Mouse (Mus musculus) stomach, embryonic 16.5 days (tissue): ENCODE measurements around the gene Crybg2. TPM values are rescaled to one million over a fixed set of nuclear protein-coding genes. Genes with fewer than 3 reads are reported as not detected.

Experiments
- ATAC-seq: fragments of 200-750 bp; cut with Nextera tagmentation; 2 replicates; pipeline ENCODE4 v1.8.0; 2017; ENCODE audit warnings: moderate number of reproducible peaks, moderate TSS enrichment; ENCODE audit not compliant: insufficient read depth, low FRiP score
- H3K27ac ChIP-seq: fragments of 300-500 bp; sonication (generic); 2 replicates; pipeline ENCODE4 v1.5.1; 2014; ENCODE audit warnings: low read length
- H3K27me3 ChIP-seq: fragments of 300-500 bp; sonication (generic); 2 replicates; pipeline ENCODE4 v1.6.1; 2014; ENCODE audit warnings: low read length, control low read depth, mixed read lengths; ENCODE audit not compliant: control insufficient read depth, insufficient read depth
- H3K36me3 ChIP-seq: fragments of 300-500 bp; sonication (generic); 2 replicates; pipeline ENCODE4 v1.6.1; 2014; ENCODE audit warnings: low read length; ENCODE audit not compliant: control insufficient read depth, insufficient read depth
- H3K4me1 ChIP-seq: fragments of 300-500 bp; sonication (generic); 2 replicates; pipeline ENCODE4 v1.6.1; 2014; ENCODE audit warnings: low read length, control low read depth, mixed read lengths; ENCODE audit not compliant: control insufficient read depth, insufficient read depth
- H3K4me2 ChIP-seq: fragments of 300-500 bp; sonication (generic); 2 replicates; pipeline ENCODE4 v1.6.1; 2014; ENCODE audit warnings: low read depth, low read length, mixed read lengths
- H3K4me3 ChIP-seq: fragments of 300-500 bp; sonication (generic); replicated peaks from 2 replicates; pipeline ENCODE4 v1.5.1; 2014; ENCODE audit warnings: mild to moderate bottlenecking, low read length
- H3K9ac ChIP-seq: fragments of 300-500 bp; sonication (generic); 2 replicates; pipeline ENCODE4 v1.6.1; 2014; ENCODE audit warnings: low read length
- H3K9me3 ChIP-seq: fragments of 300-500 bp; sonication (generic); replicated peaks from 2 replicates; pipeline ENCODE4 v1.6.1; 2016; ENCODE audit warnings: low read length, control low read depth; ENCODE audit not compliant: control insufficient read depth
- WGBS: fragments of 180-500 bp; shearing (Covaris S2); extraction: QIAGEN DNeasy Blood & Tissue Kit; methylation state at CpG from one replicate; pipeline ENCODE4 v1.1.7; 2014; 5-methylcytosine and 5-hydroxymethylcytosine counted together
- polyA plus RNA-seq: library from polyadenylated mRNA; unstranded; fragments of >200 nt; fragmentation: Nextera tagmentation; extraction: Ambion mirVana; gene quantifications from 2 replicates; pipeline ENCODE4 v1.2.1, GENCODE M21; 2015

Gene Crybg2
- 19.3 and 26.8 TPM in 2 replicates for polyA plus RNA-seq

GRCm38 (mm10) chr4:134060135-134060865, at the start of gene Crybg2:
TSS of gene Crybg2 (plus strand) at chr4:134060815.
- no peaks in the 10 kb centered on the region for H3K9me3 ChIP-seq
- H3K36me3 ChIP-seq = no peaks in the 10 kb centered on the region
- no peaks in the 10 kb centered on the region for H3K27me3 ChIP-seq
- H3K4me1 ChIP-seq = peaks cover 5% of the 10 kb centered on the region; the same call in 1 of the 2 replicates
- peak within 1 kb of the TSS; percentile 82 for H3K27ac ChIP-seq
- no peak for ATAC-seq
- H3K4me3 ChIP-seq = no peak within 1 kb of the TSS
- 46% methylated on average over 28 of the region's 28 CpGs for WGBS
- no peak within 1 kb of the TSS for H3K9ac ChIP-seq
- H3K4me2 ChIP-seq = 0 out of 2 replicates have a peak within 1 kb of the TSS, but pooled peaks have one; percentile 4

- no peak for ATAC-seq
- Histone ChIP-seq H3K4me3 (no peak overlapping the region), H3K9me3 (no peaks in the 10 kb centered on the region), H3K4me1 (peaks cover 4% of the 10 kb centered on the region; the same call in 1 of the 2 replicates), H3K27ac (no peak overlapping the region), H3K36me3 (no peaks in the 10 kb centered on the region), H3K9ac (no peak overlapping the region), H3K4me2 (no peak overlapping the region), H3K27me3 (peaks cover 9% of the 10 kb centered on the region; the same call in 1 of the 2 replicates)
- 11% methylated on average over 16 of the region's 16 CpGs for WGBS
Observed at GRCm38 (mm10) chr4:134011450-134012414, 48.9 kb upstream of the Crybg2 start.

GRCm38 (mm10) chr4:134012858-134013528, 47.6 kb upstream of the Crybg2 start:
- Histone ChIP-seq H3K36me3 (no peaks in the 10 kb centered on the region), H3K9me3 (no peaks in the 10 kb centered on the region), H3K9ac (no peak overlapping the region), H3K4me1 (peaks cover 13% of the 10 kb centered on the region), H3K4me3 (no peak overlapping the region), H3K27ac (no peak overlapping the region), H3K4me2 (no peak overlapping the region), H3K27me3 (peaks cover 21% of the 10 kb centered on the region)
- 52% methylated on average over 12 of the region's 12 CpGs for WGBS
- no peak for ATAC-seq

DNA sequence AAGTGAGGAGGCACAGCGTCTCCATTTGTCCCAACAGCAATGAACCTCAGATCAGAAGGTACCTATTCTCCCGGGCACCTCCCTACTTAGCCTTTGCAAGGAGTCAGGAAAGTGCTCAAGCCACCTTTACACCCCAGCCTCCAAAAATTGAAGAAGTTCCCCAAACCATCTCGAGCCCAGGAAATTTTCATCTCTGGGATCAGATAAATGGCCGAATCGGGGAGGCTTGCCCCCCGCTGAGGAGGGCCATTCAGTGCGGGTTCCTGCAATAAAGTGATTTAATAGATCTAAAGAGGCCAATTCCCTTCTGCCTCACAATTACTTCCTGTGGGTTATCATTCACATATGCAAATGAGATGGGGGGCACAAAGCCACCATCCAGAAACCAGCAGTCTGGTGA, 44.4 kb upstream of the Crybg2 start:
- Histone ChIP-seq H3K4me2 (no peak overlapping the region), H3K4me3 (no peak overlapping the region), H3K27ac (no peak overlapping the region), H3K27me3 (peaks cover 46% of the 10 kb centered on the region), H3K9ac (no peak overlapping the region), H3K9me3 (no peaks in the 10 kb centered on the region), H3K4me1 (peaks cover 14% of the 10 kb centered on the region), H3K36me3 (no peaks in the 10 kb centered on the region)
- ATAC-seq = no peak
- WGBS = 21% methylated on average over 7 of the region's 7 CpGs

GRCm38 (mm10) chr4:134016767-134017166, 43.8 kb upstream of the Crybg2 start:
- Histone ChIP-seq H3K4me1 (peaks cover 14% of the 10 kb centered on the region), H3K9ac (no peak overlapping the region), H3K27me3 (peaks cover 46% of the 10 kb centered on the region), H3K36me3 (no peaks in the 10 kb centered on the region), H3K27ac (no peak overlapping the region), H3K4me3 (no peak overlapping the region), H3K9me3 (no peaks in the 10 kb centered on the region), H3K4me2 (no peak overlapping the region)
- no peak for ATAC-seq
- whole genome bisulfite sequencing = 3% methylated on average over 8 of the region's 8 CpGs

- no peak overlapping the region for H3K4me3 ChIP-seq
- WGBS = 6% methylated on average over 21 of the region's 21 CpGs
- peak overlapping the region; percentile 40; the same call in 1 of the 2 replicates for H3K4me2 ChIP-seq
- peaks cover 46% of the 10 kb centered on the region for H3K27me3 ChIP-seq
- H3K4me1 ChIP-seq = peaks cover 12% of the 10 kb centered on the region
- no peak overlapping the region for H3K9ac ChIP-seq
- ATAC-seq = no peak
- no peak overlapping the region for H3K27ac ChIP-seq
- H3K9me3 ChIP-seq = no peaks in the 10 kb centered on the region
- no peaks in the 10 kb centered on the region for H3K36me3 ChIP-seq
Observed at GRCm38 (mm10) chr4:134017201-134017865, 43.3 kb upstream of the Crybg2 start.

GRCm38 (mm10) chr4:134018038-134018778, 42.4 kb upstream of the Crybg2 start:
- no peak overlapping the region for H3K27ac ChIP-seq
- H3K4me1 ChIP-seq = peaks cover 12% of the 10 kb centered on the region
- no peak overlapping the region for H3K9ac ChIP-seq
- no peaks in the 10 kb centered on the region for H3K9me3 ChIP-seq
- peak overlapping the region; percentile 40 for H3K4me2 ChIP-seq
- WGBS = 1% methylated on average over 46 of the region's 46 CpGs
- H3K36me3 ChIP-seq = no peaks in the 10 kb centered on the region
- peak overlapping the region; percentile 17; the same call in 1 of the 2 replicates for H3K4me3 ChIP-seq
- peaks cover 46% of the 10 kb centered on the region for H3K27me3 ChIP-seq
- no peak for ATAC-seq

- 1% methylated on average over 9 of the region's 9 CpGs for WGBS
- peaks cover 46% of the 10 kb centered on the region for H3K27me3 ChIP-seq
Observed at GRCm38 (mm10) chr4:134018779-134019145, 41.9 kb upstream of the Crybg2 start, which contains the start of gene Lin28a. TSS of gene Lin28a (minus strand) at chr4:134018841.

More at GRCm38 (mm10) chr4:134018779-134019145, 41.9 kb upstream of the Crybg2 start, which contains the start of gene Lin28a:
- Histone ChIP-seq H3K9me3 (no peaks in the 10 kb centered on the region), H3K9ac (no peak within 1 kb of the TSS), H3K4me2 (peak within 1 kb of the TSS; percentile 40), H3K4me1 (peaks cover 12% of the 10 kb centered on the region), H3K4me3 (peak within 1 kb of the TSS; percentile 17; the same call in 1 of the 2 replicates), H3K27ac (no peak within 1 kb of the TSS), H3K36me3 (no peaks in the 10 kb centered on the region)
- ATAC-seq = no peak
